Mouse (Mus musculus) kidney, embryonic 16.5 days (tissue): ENCODE data around the gene Abcc12. TPM values are rescaled to one million over a fixed set of nuclear protein-coding genes. Genes with fewer than 3 reads are reported as not detected.

ENCODE experiments used
- ATAC-seq: fragments of 200-750 bp; cut with Nextera tagmentation; 2 replicates; pipeline ENCODE4 v1.8.0; 2017; ENCODE audit warnings: moderate TSS enrichment; ENCODE audit not compliant: low FRiP score, low TSS enrichment
- H3K27ac ChIP-seq: fragments of 300-500 bp; sonication (generic); 2 replicates; pipeline ENCODE4 v1.5.1; 2014; ENCODE audit warnings: low read length
- H3K27me3 ChIP-seq: fragments of 300-500 bp; sonication (generic); 2 replicates; pipeline ENCODE4 v1.6.1; 2014; ENCODE audit warnings: low read length, control low read depth, mixed read lengths; ENCODE audit not compliant: insufficient read depth
- H3K36me3 ChIP-seq: fragments of 300-500 bp; sonication (generic); 2 replicates; pipeline ENCODE4 v1.6.1; 2014; ENCODE audit warnings: low read length, control low read depth, mixed read lengths; ENCODE audit not compliant: insufficient read depth
- H3K4me1 ChIP-seq: fragments of 300-500 bp; sonication (generic); 2 replicates; pipeline ENCODE4 v1.6.1; 2014; ENCODE audit warnings: low read length, control low read depth, mixed read lengths; ENCODE audit not compliant: insufficient read depth
- H3K4me2 ChIP-seq: fragments of 300-500 bp; sonication (generic); replicated peaks from 2 replicates; pipeline ENCODE4 v1.6.1; 2014; ENCODE audit warnings: low read depth, low read length
- H3K4me3 ChIP-seq: fragments of 300-500 bp; sonication (generic); 2 replicates; pipeline ENCODE4 v1.5.1; 2014; ENCODE audit warnings: mild to moderate bottlenecking, low read length
- H3K9ac ChIP-seq: fragments of 300-500 bp; sonication (generic); replicated peaks from 2 replicates; pipeline ENCODE4 v1.6.1; 2014; ENCODE audit warnings: low read length
- H3K9me3 ChIP-seq: fragments of 300-500 bp; sonication (generic); 2 replicates; pipeline ENCODE4 v1.6.1; 2016; ENCODE audit warnings: low read length, control low read depth
- WGBS: fragments of 180-500 bp; shearing (Covaris S2); extraction: QIAGEN DNeasy Blood & Tissue Kit; methylation state at CpG from one replicate; pipeline ENCODE4 v1.1.7; 2014; 5-methylcytosine and 5-hydroxymethylcytosine counted together
- polyA plus RNA-seq: library from polyadenylated mRNA; unstranded; fragments of >200 nt; fragmentation: Nextera tagmentation; extraction: Ambion mirVana; gene quantifications from 2 replicates; pipeline ENCODE4 v1.2.1, GENCODE M21; 2015

Abcc12 gene
- polyA plus RNA-seq, 1 experiment from 2014 or later, result 0.05 TPM

GRCm38 (mm10) chr8:86557186-86558045 lies 23.1 kb downstream of the Abcc12 start:
- Histone ChIP-seq H3K9me3 (no peaks in the 10 kb centered on the region), H3K4me2 (no peak overlapping the region), H3K4me3 (no peak overlapping the region), H3K4me1 (no peaks in the 10 kb centered on the region), H3K9ac (no peak overlapping the region), H3K36me3 (no peaks in the 10 kb centered on the region), H3K27me3 (no peaks in the 10 kb centered on the region), H3K27ac (no peak overlapping the region)
- 66% methylated on average over 15 of the region's 15 CpGs for WGBS
- no peak for ATAC-seq

DNA sequence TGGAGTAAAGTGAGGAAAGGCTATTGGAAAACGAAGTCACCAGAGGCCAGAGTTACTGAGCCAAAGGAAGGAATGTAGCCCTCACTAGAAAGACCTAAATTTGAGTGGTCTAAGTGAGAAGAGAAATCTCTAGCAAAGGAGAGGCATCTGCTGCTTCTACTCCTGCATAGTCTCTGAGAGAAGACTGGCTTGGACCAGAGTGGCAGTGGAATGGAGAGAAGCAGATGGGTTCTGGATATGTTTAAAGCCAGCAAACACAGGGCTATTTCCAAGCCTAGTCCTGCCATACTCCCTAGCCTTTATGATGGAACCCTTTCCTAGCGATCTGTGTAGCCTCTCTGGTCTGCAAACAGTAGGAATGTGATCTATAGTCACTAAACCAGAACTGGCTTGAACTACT lies 24.9 kb downstream of the Abcc12 start:
- H3K4me1 ChIP-seq, result no peaks in the 10 kb centered on the region
- H3K4me2 ChIP-seq, result no peak overlapping the region
- no peak overlapping the region for H3K27ac ChIP-seq
- H3K36me3 ChIP-seq, result no peaks in the 10 kb centered on the region
- no peak overlapping the region for H3K4me3 ChIP-seq
- no peaks in the 10 kb centered on the region for H3K27me3 ChIP-seq
- no peak for ATAC-seq
- WGBS, result 74% methylated on average over 2 of the region's 2 CpGs
- no peak overlapping the region for H3K9ac ChIP-seq
- H3K9me3 ChIP-seq, result no peaks in the 10 kb centered on the region

- H3K4me3 ChIP-seq, result no peak overlapping the region
- H3K27me3 ChIP-seq, result no peaks in the 10 kb centered on the region
- H3K4me1 ChIP-seq, result no peaks in the 10 kb centered on the region
- no peak overlapping the region for H3K27ac ChIP-seq
- 58% methylated on average over 12 of the region's 12 CpGs for WGBS
- no peaks in the 10 kb centered on the region for H3K36me3 ChIP-seq
- no peak for ATAC-seq
- H3K4me2 ChIP-seq, result no peak overlapping the region
- H3K9me3 ChIP-seq, result no peaks in the 10 kb centered on the region
- no peak overlapping the region for H3K9ac ChIP-seq
Measured at GRCm38 (mm10) chr8:86554220-86554891, 26.1 kb downstream of the Abcc12 start.

- H3K4me3 ChIP-seq, result no peak overlapping the region
- WGBS, result 91% methylated on average over 10 of the region's 10 CpGs
- no peaks in the 10 kb centered on the region for H3K9me3 ChIP-seq
- no peak overlapping the region for H3K9ac ChIP-seq
- H3K27ac ChIP-seq, result no peak overlapping the region
- no peak overlapping the region for H3K4me2 ChIP-seq
- H3K4me1 ChIP-seq, result no peaks in the 10 kb centered on the region
- H3K27me3 ChIP-seq, result no peaks in the 10 kb centered on the region
- ATAC-seq, result no peak
- H3K36me3 ChIP-seq, result no peaks in the 10 kb centered on the region
Measured at GRCm38 (mm10) chr8:86550516-86550915, 30.0 kb downstream of the Abcc12 start.

DNA sequence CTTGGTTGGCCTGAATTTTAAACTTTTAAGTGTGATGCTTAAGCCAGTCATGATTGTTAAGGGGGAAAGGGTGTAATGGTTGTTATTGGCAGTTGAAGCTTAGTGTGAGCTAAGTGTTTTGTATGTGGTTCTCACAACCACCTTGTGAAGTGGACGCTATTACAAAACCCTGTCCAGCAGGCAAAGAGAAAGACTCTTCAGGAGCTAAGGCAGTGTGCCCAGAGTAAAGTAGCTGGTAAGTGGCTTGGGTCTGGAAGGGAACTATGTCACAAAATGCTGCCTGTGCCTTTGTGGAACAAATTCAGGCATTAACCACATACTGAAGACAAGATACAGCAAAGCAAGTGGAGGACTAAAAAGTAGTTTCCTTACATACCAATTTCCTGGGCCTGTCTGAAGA lies 34.5 kb downstream of the Abcc12 start:
- H3K9ac ChIP-seq, result no peak overlapping the region
- no peak overlapping the region for H3K27ac ChIP-seq
- no peaks in the 10 kb centered on the region for H3K27me3 ChIP-seq
- H3K4me1 ChIP-seq, result no peaks in the 10 kb centered on the region
- 86% methylated on average over 1 of the region's 1 CpGs for WGBS
- H3K4me2 ChIP-seq, result no peak overlapping the region
- no peaks in the 10 kb centered on the region for H3K9me3 ChIP-seq
- no peaks in the 10 kb centered on the region for H3K36me3 ChIP-seq
- ATAC-seq, result no peak
- H3K4me3 ChIP-seq, result no peak overlapping the region

- no peak for ATAC-seq
- 84% methylated on average over 6 of the region's 6 CpGs for WGBS
Measured at GRCm38 (mm10) chr8:86540906-86541305, 39.6 kb downstream of the Abcc12 start.

DNA sequence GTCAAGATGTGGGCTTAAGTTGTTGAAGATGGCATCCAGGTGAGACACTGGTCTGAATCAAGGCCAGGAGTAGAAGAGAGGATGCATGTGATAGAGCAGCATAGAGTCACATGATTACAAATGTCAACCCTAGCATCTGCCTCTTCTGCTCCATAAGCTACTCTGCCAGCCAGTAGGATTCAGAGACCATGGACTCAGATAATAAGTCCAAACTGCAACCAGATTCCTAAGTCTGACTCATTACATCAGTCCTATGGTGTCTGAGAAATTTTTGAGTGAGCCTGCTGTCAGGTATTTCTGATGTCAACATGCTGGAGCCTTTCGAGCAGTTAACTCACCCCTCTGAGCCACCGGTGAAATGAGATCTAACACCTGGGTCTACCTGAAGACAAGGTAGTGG lies 40.1 kb downstream of the Abcc12 start:
- H3K9me3 ChIP-seq, result no peaks in the 10 kb centered on the region
- H3K4me1 ChIP-seq, result peaks cover 5% of the 10 kb centered on the region
- no peak overlapping the region for H3K4me3 ChIP-seq
- H3K27ac ChIP-seq, result no peak overlapping the region
- H3K27me3 ChIP-seq, result no peaks in the 10 kb centered on the region
- no peak for ATAC-seq
- H3K4me2 ChIP-seq, result no peak overlapping the region
- WGBS, result 90% methylated on average over 2 of the region's 2 CpGs
- no peaks in the 10 kb centered on the region for H3K36me3 ChIP-seq
- no peak overlapping the region for H3K9ac ChIP-seq

More at GRCm38 (mm10) chr8:86540906-86541305, 39.6 kb downstream of the Abcc12 start:
- Histone ChIP-seq H3K36me3 (no peaks in the 10 kb centered on the region), H3K9ac (no peak overlapping the region), H3K4me1 (peaks cover 5% of the 10 kb centered on the region), H3K27ac (no peak overlapping the region), H3K9me3 (no peaks in the 10 kb centered on the region), H3K4me2 (no peak overlapping the region), H3K27me3 (no peaks in the 10 kb centered on the region), H3K4me3 (no peak overlapping the region)

GRCm38 (mm10) chr8:86536663-86536987 lies 43.9 kb downstream of the Abcc12 start:
- no peak overlapping the region for H3K4me2 ChIP-seq
- 0 out of 2 replicates have a peak, but pooled peaks have one; percentile 19 for ATAC-seq

DNA sequence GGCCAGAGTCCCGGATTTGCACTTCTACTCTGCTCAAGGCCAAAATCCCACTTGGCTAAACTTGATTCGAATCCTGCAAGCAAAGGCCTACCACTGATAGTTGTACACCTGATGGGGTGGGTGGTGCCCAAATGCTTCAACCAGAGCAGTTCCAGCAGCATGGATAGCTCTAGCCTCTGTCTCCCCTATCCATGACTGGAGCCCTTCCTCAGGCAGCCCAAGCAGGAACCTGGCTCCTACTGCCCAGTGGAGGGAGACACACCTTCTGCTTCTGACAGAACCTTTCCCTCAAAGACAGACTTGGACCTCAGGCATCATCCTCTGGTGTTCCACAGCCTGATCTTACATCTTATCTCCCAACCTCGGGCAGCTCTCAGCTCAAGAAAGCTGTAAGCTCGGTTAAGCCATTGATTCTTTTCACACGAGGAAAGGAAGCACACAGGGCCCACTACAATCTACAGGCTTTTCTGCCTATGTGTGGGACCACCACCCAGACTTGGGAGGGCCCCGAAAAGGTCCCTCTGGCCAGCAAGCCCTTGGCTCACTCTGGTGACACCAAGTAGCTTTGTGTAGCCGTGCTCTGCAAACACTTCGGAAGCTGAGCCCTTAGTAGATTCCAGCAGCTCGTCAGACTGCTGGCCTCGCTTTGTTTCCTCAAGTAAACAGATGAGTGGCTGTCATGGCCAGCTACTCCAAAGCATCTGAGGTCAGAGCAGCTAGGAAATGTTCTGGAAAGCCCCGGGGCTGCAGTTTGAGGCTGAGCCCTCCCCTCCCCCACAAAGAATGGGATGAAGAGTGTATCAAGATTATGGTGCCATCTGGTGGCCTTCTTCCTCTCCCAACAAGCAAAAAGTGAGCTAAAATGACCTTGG lies 44.5 kb downstream of the Abcc12 start:
- H3K4me3 ChIP-seq, result no peak overlapping the region
- H3K27ac ChIP-seq, result peak overlapping the region; percentile 22; the same call in 1 of the 2 replicates
- peaks cover 5% of the 10 kb centered on the region for H3K4me1 ChIP-seq
- H3K9ac ChIP-seq, result peak overlapping the region; percentile 29
- no peaks in the 10 kb centered on the region for H3K9me3 ChIP-seq
- no peaks in the 10 kb centered on the region for H3K36me3 ChIP-seq
- peak; percentile 59; the same call in 1 of the 2 replicates for ATAC-seq
- peak overlapping the region; percentile 28 for H3K4me2 ChIP-seq
- 54% methylated on average over 11 of the region's 11 CpGs for WGBS
- no peaks in the 10 kb centered on the region for H3K27me3 ChIP-seq

More at GRCm38 (mm10) chr8:86536663-86536987, 43.9 kb downstream of the Abcc12 start:
- Histone ChIP-seq H3K27me3 (no peaks in the 10 kb centered on the region), H3K4me1 (peaks cover 5% of the 10 kb centered on the region), H3K9me3 (no peaks in the 10 kb centered on the region), H3K36me3 (no peaks in the 10 kb centered on the region), H3K27ac (no peak overlapping the region), H3K9ac (no peak overlapping the region), H3K4me3 (no peak overlapping the region)
- 74% methylated on average over 3 of the region's 3 CpGs for WGBS
